Mouse (Mus musculus): ENCODE data around the gene Gng2. TPM values are rescaled to one million over a fixed set of nuclear protein-coding genes. Genes with fewer than 3 reads are reported as not detected.

Gng2 gene
- total and polyA plus RNA-seq, 3 experiments = 3.3 to 17.2 TPM; not detected in 1

GRCm38 (mm10) chr14:19839600-19840332 is 137.7 kb downstream of the Gng2 start:
- H3K79me2 ChIP-seq (ENCODE audit: control insufficient read depth, insufficient read depth, low read length, poor library complexity) = no peaks in the 10 kb centered on the region
- H3K27ac ChIP-seq (ENCODE audit: control insufficient read depth, low read depth, low read length) = no peak overlapping the region
- H3K27me3 ChIP-seq (ENCODE audit: control insufficient read depth in 1 of 2, insufficient read depth in 2 of 2, low read length in 2 of 2) = no peaks in the 10 kb centered on the region; a peak in 1 of 4 replicates
- peak overlapping the region; percentile 77 to 92 for H3K4me3 ChIP-seq (ENCODE audit: control insufficient read depth in 1 of 2, insufficient read depth in 1 of 2, low read depth in 2 of 2, low read length in 2 of 2)
- peak; percentile 78 for DNase-seq (ENCODE audit: low read depth, low spot score)
- peaks cover 0 to 3% of the 10 kb centered on the region in 2 experiments; a peak in 1 of 4 replicates for H3K4me1 ChIP-seq (ENCODE audit: control insufficient read depth in 1 of 2, insufficient read depth in 2 of 2, low read length in 2 of 2)
- no peaks in the 10 kb centered on the region for H3K9me3 ChIP-seq (replicated peaks; ENCODE audit: insufficient read depth, low read length)
- H3K36me3 ChIP-seq (ENCODE audit: control insufficient read depth in 1 of 2, insufficient read depth in 2 of 2, low read length in 2 of 2) = no peaks in the 10 kb centered on the region; a peak in 1 of 4 replicates
- TF ChIP-seq ETS1 (IDR thresholded peaks at IDR 0.05; ENCODE audit: low read depth, low read length) (no peak), USF2 (IDR thresholded peaks at IDR 0.05; ENCODE audit: borderline replicate concordance in 1 of 2, insufficient read depth in 1 of 2, low read depth in 1 of 2, low read length in 2 of 2) (no peak), HCFC1 (IDR thresholded peaks at IDR 0.05; ENCODE audit: low read depth, low read length) (no peak), UBTF (IDR thresholded peaks at IDR 0.05; ENCODE audit: borderline replicate concordance, insufficient read depth, low read depth, low read length) (no peak), SMC3 (IDR thresholded peaks at IDR 0.05; ENCODE audit: low read depth, low read length) (peak; percentile 97), JUND (IDR thresholded peaks at IDR 0.05; ENCODE audit: low read depth, low read length) (no peak), E2F4 (IDR thresholded peaks at IDR 0.05; ENCODE audit: borderline replicate concordance, low read depth, low read length) (no peak), GABPA (IDR thresholded peaks at IDR 0.05; ENCODE audit: low read depth, low read length) (no peak), RAD21 (IDR thresholded peaks at IDR 0.05; ENCODE audit: low read depth, low read length) (peak; percentile 92), MXI1 (IDR thresholded peaks at IDR 0.05; ENCODE audit: low read depth, low read length) (no peak), NELFE (IDR thresholded peaks at IDR 0.05; ENCODE audit: low read depth, low read length) (no peak), ZKSCAN1 (IDR thresholded peaks at IDR 0.05; ENCODE audit: low read depth, low read length) (no peak), ZMIZ1 (IDR thresholded peaks at IDR 0.05; ENCODE audit: low read depth, low read length) (no peak), CHD1 (IDR thresholded peaks at IDR 0.05; ENCODE audit: low read depth, low read length) (no peak), GATA1 (IDR thresholded peaks at IDR 0.05; ENCODE audit: low read depth, low read length) (no peak), CTCF (IDR thresholded peaks at IDR 0.05 in 2 of 3, conservative IDR thresholded peaks at IDR 0.05 in 1 of 3; ENCODE audit: control insufficient read depth in 1 of 3, insufficient read depth in 1 of 3, low read depth in 2 of 3, low read length in 3 of 3, poor library complexity in 1 of 3, severe bottlenecking in 1 of 3) (peak; percentile 62 to 93 (median 63)), ZNF384 (IDR thresholded peaks at IDR 0.05; ENCODE audit: low read depth, low read length) (no peak), MAZ (IDR thresholded peaks at IDR 0.05; ENCODE audit: low read depth, low read length) (no peak), MAFK (IDR thresholded peaks at IDR 0.05; ENCODE audit: borderline replicate concordance, low read depth, low read length) (no peak), ZC3H11A (IDR thresholded peaks at IDR 0.05; ENCODE audit: low read depth, low read length) (peak; percentile 92), POLR2A (IDR thresholded peaks at IDR 0.05; ENCODE audit: control insufficient read depth in 1 of 2, insufficient read depth in 1 of 2, low read depth in 1 of 2, low read length in 2 of 2, poor library complexity in 1 of 2) (no peak), SIN3A (IDR thresholded peaks at IDR 0.05; ENCODE audit: low read length) (no peak)
- H3K9ac ChIP-seq (ENCODE audit: control insufficient read depth, low read depth, low read length, poor library complexity, severe bottlenecking) = peak overlapping the region; percentile 81
